Mouse (Mus musculus): ENCODE data around the gene Usf3.

DNA sequence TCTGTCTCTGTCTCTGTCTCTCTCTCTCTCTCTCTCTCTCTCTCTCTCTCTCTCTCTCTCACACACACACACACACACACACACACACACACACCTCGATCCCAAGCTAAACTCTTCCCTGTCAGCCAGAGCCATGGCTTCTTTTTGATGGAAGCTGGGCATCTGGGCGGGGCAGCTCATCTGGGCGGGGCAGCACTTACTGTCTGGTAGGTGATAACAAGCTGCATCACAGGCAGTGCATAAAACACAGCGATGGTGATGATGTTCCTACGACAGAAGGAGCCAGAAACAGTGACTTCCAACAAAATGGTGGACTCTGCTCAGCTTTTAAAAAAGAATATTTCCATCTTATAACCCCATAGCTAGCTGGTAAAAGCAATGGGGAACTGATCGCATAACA, 92.5 kb downstream of the Usf3 start:
- no peak for TF ChIP-seq POLR2A (IDR thresholded peaks at IDR 0.05; ENCODE audit: borderline replicate concordance, extremely low read depth, insufficient read depth, insufficient read length, poor library complexity, severe bottlenecking)
- TF ChIP-seq CTCF (IDR thresholded peaks at IDR 0.05; ENCODE audit: borderline replicate concordance, extremely low read depth, insufficient read depth, insufficient read length), result no peak
